Mouse (Mus musculus) hindbrain, embryonic 14.5 days (tissue): ENCODE data around the gene Rrp9. TPM values are rescaled to one million over a fixed set of nuclear protein-coding genes. Genes with fewer than 3 reads are reported as not detected.

Source experiments
- ATAC-seq: fragments of 200-750 bp; cut with Nextera tagmentation; 2 replicates; pipeline ENCODE4 v1.8.0; 2017; ENCODE audit warnings: moderate number of reproducible peaks, mild to moderate bottlenecking, moderate TSS enrichment, moderate library complexity; ENCODE audit not compliant: low FRiP score
- DNase-seq: peaks from one replicate; pipeline ENCODE4 v3.0.0-alpha.2; 2015; ENCODE audit warnings: low spot score
- H3K27ac ChIP-seq: fragments of 300-500 bp; sonication (generic); 2 replicates; pipeline ENCODE4 v1.5.1; 2014; ENCODE audit warnings: mild to moderate bottlenecking, moderate library complexity
- H3K27me3 ChIP-seq: fragments of 300-500 bp; sonication (generic); 2 replicates; pipeline ENCODE4 v1.6.1; 2014; ENCODE audit warnings: mild to moderate bottlenecking, low read length, mixed read lengths; ENCODE audit not compliant: control insufficient read depth, insufficient read depth
- H3K36me3 ChIP-seq: fragments of 300-500 bp; sonication (generic); replicated peaks from 2 replicates; pipeline ENCODE4 v1.6.1; 2014; ENCODE audit not compliant: control insufficient read depth, insufficient read depth
- H3K4me1 ChIP-seq: fragments of 300-500 bp; sonication (generic); replicated peaks from 2 replicates; pipeline ENCODE4 v1.6.1; 2014; ENCODE audit warnings: antibody characterized with exemption, low read length, mixed read lengths; ENCODE audit not compliant: control insufficient read depth, insufficient read depth
- H3K4me2 ChIP-seq: fragments of 300-500 bp; sonication (generic); replicated peaks from 2 replicates; pipeline ENCODE4 v1.6.1; 2014; ENCODE audit warnings: mild to moderate bottlenecking, moderate library complexity
- H3K4me3 ChIP-seq: fragments of 300-500 bp; sonication (generic); replicated peaks from 2 replicates; pipeline ENCODE4 v1.5.1; 2014; ENCODE audit warnings: mild to moderate bottlenecking, low read length
- H3K9ac ChIP-seq: fragments of 300-500 bp; sonication (generic); 2 replicates; pipeline ENCODE4 v1.6.1; 2014
- H3K9me3 ChIP-seq: fragments of 300-500 bp; sonication (generic); 2 replicates; pipeline ENCODE4 v1.6.1; 2016; ENCODE audit warnings: low read length; ENCODE audit not compliant: control insufficient read depth
- WGBS: fragments of 180-500 bp; shearing (Covaris S2); extraction: QIAGEN DNeasy Blood & Tissue Kit; methylation state at CpG from one replicate; pipeline ENCODE4 v1.1.7; 2014; 5-methylcytosine and 5-hydroxymethylcytosine counted together
- polyA plus RNA-seq: library from polyadenylated mRNA; unstranded; fragments of >200 nt; fragmentation: Nextera tagmentation; extraction: Ambion mirVana; gene quantifications from 2 replicates; pipeline ENCODE4 v1.2.1, GENCODE M21; 2014

Rrp9 gene
- polyA plus RNA-seq, 1 experiment from 2014 or later, result 35.7 TPM

DNA sequence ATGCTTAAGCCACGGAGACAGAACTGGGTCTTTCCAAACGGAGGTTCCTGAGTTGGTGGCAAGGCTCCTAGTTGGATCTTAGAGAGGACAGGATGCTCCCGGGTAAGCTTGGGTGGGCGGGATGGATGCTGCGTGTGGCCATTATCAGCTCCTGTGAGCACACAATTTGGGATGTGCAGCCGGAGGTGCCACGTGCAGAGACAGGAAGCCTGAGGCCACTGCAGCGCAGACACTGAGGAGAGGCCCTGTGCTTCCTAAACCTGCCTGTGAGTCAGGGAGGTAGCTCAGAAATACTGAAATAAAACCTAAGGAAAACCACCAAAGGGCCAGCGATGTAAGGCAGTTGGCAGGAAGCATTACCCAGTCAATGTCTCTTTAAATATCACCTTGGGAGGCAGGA is 6.0 kb upstream of the Rrp9 start:
- Histone ChIP-seq H3K36me3 (no peaks in the 10 kb centered on the region), H3K4me3 (no peak overlapping the region), H3K4me1 (peaks cover 12% of the 10 kb centered on the region), H3K9me3 (no peaks in the 10 kb centered on the region), H3K4me2 (no peak overlapping the region), H3K27me3 (peaks cover 3% of the 10 kb centered on the region; the same call in 1 of the 2 replicates), H3K9ac (no peak overlapping the region), H3K27ac (no peak overlapping the region)
- 74% methylated on average over 9 of the region's 9 CpGs for WGBS
- DNase-seq, result no peak
- no peak for ATAC-seq

DNA sequence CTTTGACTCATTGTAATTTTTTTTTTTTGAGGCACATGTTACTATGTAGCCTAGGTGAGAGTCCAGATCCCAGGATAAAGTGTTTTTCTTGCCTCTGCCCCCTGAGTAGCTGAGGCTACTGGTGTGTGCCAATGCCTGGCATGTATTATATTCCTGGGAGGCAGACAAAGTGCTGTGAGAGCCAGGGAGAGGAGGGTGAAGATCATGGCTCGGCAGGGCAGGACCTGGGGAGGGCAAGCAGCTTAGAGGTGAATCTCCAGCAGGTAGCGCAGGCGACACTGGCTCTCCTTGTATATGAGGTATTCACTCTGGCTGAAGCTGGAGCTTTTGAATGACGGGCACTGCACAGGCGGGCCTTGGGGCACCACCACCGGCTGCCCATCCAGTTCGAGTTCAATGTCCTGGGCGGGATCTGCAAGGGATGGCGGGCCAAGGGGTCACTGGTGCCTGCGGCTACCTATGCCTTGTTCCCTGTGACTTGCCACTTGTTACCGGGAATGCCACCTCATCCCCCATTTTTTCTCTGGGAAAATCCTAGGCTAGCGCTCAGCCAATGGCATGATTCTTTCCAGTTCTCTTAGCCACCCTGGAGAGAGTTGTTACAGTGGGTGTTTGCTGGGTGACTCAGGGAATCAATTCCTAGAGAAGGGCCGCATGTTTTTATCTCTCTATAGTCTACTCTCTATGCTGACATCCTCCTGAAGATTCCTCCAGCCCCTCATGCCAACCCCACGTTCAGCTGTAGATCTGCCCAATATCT is 4.6 kb upstream of the Rrp9 start:
- Histone ChIP-seq H3K27ac (no peak overlapping the region), H3K27me3 (peaks cover 3% of the 10 kb centered on the region; the same call in 1 of the 2 replicates), H3K4me2 (no peak overlapping the region), H3K36me3 (no peaks in the 10 kb centered on the region), H3K9me3 (no peaks in the 10 kb centered on the region), H3K4me3 (no peak overlapping the region), H3K9ac (no peak overlapping the region), H3K4me1 (no peaks in the 10 kb centered on the region)
- WGBS, result 66% methylated on average over 14 of the region's 14 CpGs
- ATAC-seq, result no peak
- no peak for DNase-seq

DNA sequence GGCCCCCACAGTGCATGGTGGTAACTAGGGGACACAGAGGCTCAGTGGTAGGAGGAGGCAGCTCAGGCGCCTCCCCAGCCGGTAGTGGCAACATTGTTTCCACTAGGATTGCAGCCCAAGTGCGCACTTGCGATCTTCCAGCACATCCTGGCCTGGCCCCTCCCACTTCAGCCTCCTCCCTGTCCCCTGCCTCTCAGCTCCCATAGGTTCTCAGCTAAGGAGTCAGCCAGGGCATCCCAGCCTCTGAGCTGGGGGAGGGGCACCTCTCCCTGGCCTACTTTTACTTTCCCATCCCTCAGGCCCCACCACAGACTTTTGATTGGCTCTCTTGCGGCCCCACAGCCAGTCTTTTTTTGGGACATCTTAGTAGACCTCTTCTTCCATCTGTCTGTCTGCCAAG is 3.9 kb upstream of the Rrp9 start:
- ATAC-seq, result no peak
- 6% methylated on average over 5 of the region's 5 CpGs for WGBS

DNA sequence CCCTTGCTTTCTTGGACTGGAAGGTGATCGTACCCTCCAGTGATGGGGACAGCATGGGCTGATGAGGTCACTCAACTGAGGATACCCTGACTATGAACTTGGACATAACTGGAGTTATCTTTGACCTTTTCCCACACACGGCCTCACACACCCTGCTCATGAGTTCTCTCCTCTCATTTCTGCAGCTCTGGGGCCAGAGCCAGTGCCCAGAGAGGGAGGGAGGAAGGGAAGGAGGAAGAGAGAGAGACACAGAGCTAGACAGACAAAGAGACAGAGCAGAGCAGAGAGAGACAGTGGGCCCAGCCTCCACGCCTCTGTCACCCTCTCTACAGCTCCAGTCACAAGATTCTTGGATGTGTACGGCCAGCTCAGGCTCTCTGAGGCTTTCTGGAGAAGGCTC is 3.4 kb upstream of the Rrp9 start:
- Histone ChIP-seq H3K36me3 (no peaks in the 10 kb centered on the region), H3K27me3 (peaks cover 3% of the 10 kb centered on the region; the same call in 1 of the 2 replicates), H3K4me1 (no peaks in the 10 kb centered on the region), H3K27ac (no peak overlapping the region), H3K9ac (no peak overlapping the region), H3K4me2 (no peak overlapping the region), H3K9me3 (no peaks in the 10 kb centered on the region), H3K4me3 (no peak overlapping the region)
- DNase-seq (no peak), ATAC-seq (no peak)
- WGBS, result 77% methylated on average over 4 of the region's 4 CpGs

More for the DNA sequence above, 3.9 kb upstream of the Rrp9 start:
- Histone ChIP-seq H3K4me2 (no peak overlapping the region), H3K27ac (no peak overlapping the region), H3K36me3 (no peaks in the 10 kb centered on the region), H3K9ac (no peak overlapping the region), H3K4me3 (no peak overlapping the region), H3K27me3 (peaks cover 3% of the 10 kb centered on the region; the same call in 1 of the 2 replicates), H3K9me3 (no peaks in the 10 kb centered on the region), H3K4me1 (no peaks in the 10 kb centered on the region)
- no peak for DNase-seq

DNA sequence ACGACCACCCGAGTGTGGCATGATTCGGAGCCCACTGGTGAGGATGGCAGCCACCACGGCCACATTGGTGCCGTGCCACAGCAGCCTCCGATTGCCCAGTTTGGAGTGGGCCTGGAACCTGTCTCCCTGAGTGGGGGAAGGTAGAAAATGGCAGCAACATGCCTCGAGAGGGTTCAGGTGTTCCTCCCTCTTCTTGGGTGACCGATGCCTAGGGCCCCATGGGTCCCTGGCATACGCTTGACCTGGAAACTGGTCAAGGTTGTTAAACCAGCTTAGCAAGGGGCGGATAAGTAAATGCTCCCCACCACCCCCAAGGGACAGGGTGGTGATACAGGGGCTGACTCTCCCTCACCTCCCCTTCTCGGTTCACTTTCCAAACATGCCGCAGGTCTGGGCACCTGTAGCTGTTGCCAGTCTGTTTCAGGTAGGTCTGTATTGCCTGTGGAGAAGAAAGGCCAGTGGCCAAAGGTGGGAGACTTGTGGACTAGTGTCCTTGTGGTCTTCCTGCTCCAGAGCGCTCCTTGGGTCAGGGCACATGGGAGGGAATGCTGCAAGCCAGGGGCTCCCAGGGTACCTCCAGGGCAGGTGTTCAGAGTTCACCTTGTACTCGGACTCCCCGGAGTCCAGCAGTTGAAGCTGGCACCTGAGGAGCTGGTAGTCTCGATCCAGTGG is 2.5 kb upstream of the Rrp9 start:
- Histone ChIP-seq H3K9ac (no peak overlapping the region), H3K9me3 (no peaks in the 10 kb centered on the region), H3K4me3 (no peak overlapping the region), H3K27ac (no peak overlapping the region), H3K36me3 (no peaks in the 10 kb centered on the region), H3K4me2 (no peak overlapping the region), H3K4me1 (peaks cover 7% of the 10 kb centered on the region), H3K27me3 (peaks cover 3% of the 10 kb centered on the region; the same call in 1 of the 2 replicates)
- ATAC-seq, result no peak
- 87% methylated on average over 16 of the region's 16 CpGs for WGBS
- no peak for DNase-seq

DNA sequence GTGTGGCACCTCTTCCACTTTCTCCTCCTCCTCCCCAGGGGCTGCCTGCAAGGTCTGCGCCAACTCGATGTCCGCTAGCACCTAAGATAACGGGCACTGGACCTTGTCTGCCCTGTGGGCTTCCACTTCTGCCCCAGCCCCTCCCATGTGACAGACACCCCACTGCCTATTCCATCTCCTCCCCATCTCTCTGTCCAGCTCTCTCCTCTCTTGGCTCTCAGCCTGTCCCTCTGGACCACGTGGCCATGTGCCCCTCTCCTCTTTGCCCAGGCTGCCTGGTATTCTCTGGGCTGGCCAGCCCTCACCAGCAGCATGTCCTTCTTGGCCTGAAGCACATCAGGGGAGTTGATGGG is 2.0 kb upstream of the Rrp9 start:
- ATAC-seq, result no peak
- no peak for DNase-seq

DNA sequence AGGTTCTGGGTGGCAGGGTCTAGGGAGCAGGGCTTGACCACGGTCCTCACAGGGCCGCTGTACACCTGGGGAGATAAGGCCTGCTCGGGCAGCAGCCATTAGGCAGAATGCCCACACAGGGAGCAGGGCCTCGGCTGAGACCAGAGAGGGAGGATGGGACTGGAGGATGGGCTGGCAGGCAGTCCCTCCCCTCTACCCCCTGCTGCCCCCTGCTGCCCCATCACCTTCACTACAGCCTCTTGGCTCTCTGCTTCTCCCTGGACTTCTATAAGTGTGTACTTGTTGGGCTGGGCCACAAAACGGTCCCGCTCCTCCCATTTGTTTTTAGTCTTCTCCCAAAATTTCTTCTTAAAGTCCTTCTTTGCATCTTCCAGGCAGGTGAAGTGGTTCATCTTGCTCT is 1.3 kb upstream of the Rrp9 start:
- H3K9me3 ChIP-seq, result no peaks in the 10 kb centered on the region
- no peak overlapping the region for H3K27ac ChIP-seq
- DNase-seq (peak; percentile 44), ATAC-seq (no peak)
- 0 out of 2 replicates have a peak overlapping the region, but pooled peaks have one; percentile 31 for H3K9ac ChIP-seq
- 7% methylated on average over 6 of the region's 6 CpGs for WGBS
- peaks cover 12% of the 10 kb centered on the region for H3K4me1 ChIP-seq
- H3K4me2 ChIP-seq, result no peak overlapping the region
- H3K4me3 ChIP-seq, result no peak overlapping the region
- no peaks in the 10 kb centered on the region for H3K36me3 ChIP-seq
- H3K27me3 ChIP-seq, result peaks cover 3% of the 10 kb centered on the region; the same call in 1 of the 2 replicates

More for the DNA sequence above, 2.0 kb upstream of the Rrp9 start:
- no peak overlapping the region for H3K27ac ChIP-seq
- no peak overlapping the region for H3K4me3 ChIP-seq
- no peaks in the 10 kb centered on the region for H3K9me3 ChIP-seq
- H3K4me1 ChIP-seq, result peaks cover 12% of the 10 kb centered on the region
- H3K4me2 ChIP-seq, result no peak overlapping the region
- WGBS, result 81% methylated on average over 5 of the region's 5 CpGs
- H3K9ac ChIP-seq, result no peak overlapping the region
- peaks cover 3% of the 10 kb centered on the region; the same call in 1 of the 2 replicates for H3K27me3 ChIP-seq
- no peaks in the 10 kb centered on the region for H3K36me3 ChIP-seq

DNA sequence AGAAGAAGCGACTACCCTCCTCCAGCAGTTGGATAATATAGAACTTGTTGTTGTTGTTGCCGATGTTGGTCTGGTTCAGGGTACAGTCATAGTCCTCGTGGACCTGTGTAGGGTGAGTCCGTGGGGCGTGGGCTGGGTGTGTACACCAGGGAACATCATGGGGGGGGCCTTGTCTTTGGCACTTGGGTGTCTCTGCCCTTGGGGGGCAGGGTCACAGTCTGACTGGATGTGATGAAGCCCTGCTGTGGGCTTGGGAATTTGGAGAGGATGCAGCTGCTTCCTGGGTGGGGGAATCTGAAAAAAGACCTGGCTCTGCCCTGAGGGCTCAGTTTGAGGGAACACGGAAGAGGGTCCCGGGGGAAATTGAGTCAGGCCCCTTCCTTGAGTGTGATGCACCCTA is 717 bp upstream of the Rrp9 start:
- no peak overlapping the region for H3K27ac ChIP-seq
- H3K4me3 ChIP-seq, result no peak overlapping the region
- no peak for DNase-seq
- no peak overlapping the region for H3K4me2 ChIP-seq
- peaks cover 3% of the 10 kb centered on the region; the same call in 1 of the 2 replicates for H3K27me3 ChIP-seq
- no peaks in the 10 kb centered on the region for H3K9me3 ChIP-seq
- no peaks in the 10 kb centered on the region for H3K36me3 ChIP-seq
- ATAC-seq, result no peak
- WGBS, result 68% methylated on average over 7 of the region's 7 CpGs
- H3K4me1 ChIP-seq, result peaks cover 12% of the 10 kb centered on the region
- 0 out of 2 replicates have a peak overlapping the region, but pooled peaks have one; percentile 31 for H3K9ac ChIP-seq

DNA sequence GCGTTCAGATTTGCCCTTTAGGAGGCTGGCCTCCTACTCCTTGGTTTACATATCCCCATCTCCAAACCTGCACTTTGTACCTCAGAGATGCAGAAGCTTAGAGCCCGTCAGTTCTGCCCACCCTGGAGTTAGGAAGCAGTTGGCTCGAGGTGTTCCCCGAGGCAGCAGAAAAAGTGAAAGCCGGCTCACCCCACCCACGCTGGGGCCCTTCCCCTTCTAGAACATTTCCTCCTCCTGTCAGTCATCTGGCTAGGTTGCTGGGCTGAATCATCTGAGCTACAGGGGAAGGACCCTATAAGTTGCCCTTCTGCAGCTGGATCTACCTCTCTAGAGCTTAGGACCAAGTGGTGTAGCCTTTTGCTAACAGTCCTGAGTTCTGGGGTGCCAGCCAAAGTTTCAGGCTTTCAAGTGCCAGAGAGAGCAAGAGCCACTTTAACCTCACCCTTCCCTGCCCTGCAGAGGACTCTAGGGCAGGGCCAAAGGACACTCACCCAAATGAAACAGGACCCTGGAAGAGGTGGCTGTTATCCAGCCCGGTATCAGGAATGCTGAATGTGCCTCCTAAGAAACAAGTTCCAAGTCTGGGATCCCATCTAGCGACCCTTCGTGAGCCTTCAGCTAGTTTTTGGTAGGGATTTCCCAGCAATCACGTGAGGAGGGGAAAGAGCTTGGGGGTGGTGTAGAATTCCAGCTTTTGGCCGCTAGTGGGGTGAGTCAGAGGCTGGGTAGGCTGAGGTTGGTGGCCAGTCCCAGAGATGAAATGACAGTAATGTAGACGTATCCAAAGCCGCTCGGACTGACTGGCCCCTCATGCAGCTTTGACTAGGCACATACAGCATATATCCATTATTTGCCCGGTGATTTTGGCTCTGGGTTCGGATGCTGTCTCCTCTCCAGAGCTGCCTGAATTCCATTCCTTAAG is 500 bp downstream of the Rrp9 start:
- no peaks in the 10 kb centered on the region for H3K9me3 ChIP-seq
- peaks cover 12% of the 10 kb centered on the region for H3K4me1 ChIP-seq
- WGBS, result 38% methylated on average over 16 of the region's 16 CpGs
- H3K9ac ChIP-seq, result no peak overlapping the region
- no peak for ATAC-seq
- no peak overlapping the region for H3K27ac ChIP-seq
- H3K27me3 ChIP-seq, result peaks cover 2% of the 10 kb centered on the region; the same call in 1 of the 2 replicates
- peaks cover 9% of the 10 kb centered on the region; the same call in 1 of the 2 replicates for H3K36me3 ChIP-seq
- DNase-seq, result no peak
- H3K4me3 ChIP-seq, result no peak overlapping the region
- H3K4me2 ChIP-seq, result peak overlapping the region; percentile 28
